Mouse (Mus musculus) liver, embryonic 13.5 days (tissue): ENCODE data around the gene Ndufb3. TPM values are rescaled to one million over a fixed set of nuclear protein-coding genes. Genes with fewer than 3 reads are reported as not detected.
"Not testable (repeated sequence)": the region's sequence is repeated elsewhere in the genome, so short reads cannot be mapped to it uniquely, and the experiment has no call there.

ENCODE experiments used
- ATAC-seq: fragments of 200-750 bp; cut with Nextera tagmentation; 2 replicates; pipeline ENCODE4 v1.8.0; 2017; ENCODE audit warnings: low read depth, mild to moderate bottlenecking, moderate number of reproducible peaks, moderate library complexity
- DNase-seq: peaks from one replicate; pipeline ENCODE4 v3.0.0; 2022
- H3K27ac ChIP-seq: fragments of 300-500 bp; sonication (generic); 2 replicates; pipeline ENCODE4 v1.5.1; 2015; ENCODE audit warnings: moderate library complexity, mild to moderate bottlenecking, inconsistent platforms
- H3K27me3 ChIP-seq: fragments of 300-500 bp; sonication (generic); 2 replicates; pipeline ENCODE4 v1.6.1; 2015; ENCODE audit warnings: mild to moderate bottlenecking, inconsistent platforms
- H3K36me3 ChIP-seq: fragments of 300-500 bp; sonication (generic); 2 replicates; pipeline ENCODE4 v1.6.1; 2015; ENCODE audit warnings: mild to moderate bottlenecking, inconsistent platforms
- H3K4me1 ChIP-seq: fragments of 300-500 bp; sonication (generic); replicated peaks from 2 replicates; pipeline ENCODE4 v1.6.1; 2015; ENCODE audit warnings: inconsistent platforms
- H3K4me2 ChIP-seq: fragments of 300-500 bp; sonication (generic); 2 replicates; pipeline ENCODE4 v1.6.1; 2015; ENCODE audit warnings: inconsistent platforms, mild to moderate bottlenecking, moderate library complexity
- H3K4me3 ChIP-seq: fragments of 300-500 bp; sonication (generic); replicated peaks from 2 replicates; pipeline ENCODE4 v1.5.1; 2015; ENCODE audit warnings: mild to moderate bottlenecking, inconsistent platforms
- H3K9ac ChIP-seq: fragments of 300-500 bp; sonication (generic); 2 replicates; pipeline ENCODE4 v1.6.1; 2015; ENCODE audit warnings: mild to moderate bottlenecking, inconsistent platforms
- H3K9me3 ChIP-seq: fragments of 300-500 bp; sonication (generic); replicated peaks from 2 replicates; pipeline ENCODE4 v1.6.1; 2016; ENCODE audit warnings: inconsistent platforms
- WGBS: fragments of 180-500 bp; shearing (Covaris S2); methylation state at CpG from one replicate; pipeline ENCODE4 v1.1.7; 2015; ENCODE audit not compliant: insufficient replicate concordance; 5-methylcytosine and 5-hydroxymethylcytosine counted together
- polyA plus RNA-seq: library from polyadenylated mRNA; unstranded; fragments of >200 nt; fragmentation: Nextera tagmentation; extraction: Ambion mirVana; gene quantifications from 2 replicates; pipeline ENCODE4 v1.2.1, GENCODE M21; 2015

Ndufb3 gene
- polyA plus RNA-seq = 127 and 129 TPM in 2 replicates

GRCm38 (mm10) chr1:58586171-58586997 lies at the start of gene Ndufb3, which contains the start of gene Fam126b:
Ndufb3 (plus strand) TSS chr1:58586384.
Fam126b (minus strand) TSS chr1:58586323.
- Histone ChIP-seq H3K4me2 (peak within 1 kb of the TSS; percentile 87), H3K4me1 (peaks cover 15% of the 10 kb centered on the region), H3K27ac (peak within 1 kb of the TSS; percentile 59), H3K4me3 (peak within 1 kb of the TSS; percentile 94), H3K9me3 (no peaks in the 10 kb centered on the region), H3K27me3 (no peaks in the 10 kb centered on the region), H3K9ac (peak within 1 kb of the TSS; percentile 92), H3K36me3 (peaks cover 5% of the 10 kb centered on the region)
- DNase-seq (peak; percentile 82), ATAC-seq (peak; percentile 99)
- WGBS = under 1% methylated on average over 41 of the region's 41 CpGs

GRCm38 (mm10) chr1:58541386-58541785 lies 44.8 kb upstream of the Ndufb3 start:
- Histone ChIP-seq H3K27me3 (no peaks in the 10 kb centered on the region), H3K27ac (no peak overlapping the region), H3K9me3 (no peaks in the 10 kb centered on the region), H3K4me3 (no peak overlapping the region), H3K36me3 (peaks cover 40% of the 10 kb centered on the region), H3K4me2 (no peak overlapping the region), H3K9ac (no peak overlapping the region), H3K4me1 (no peaks in the 10 kb centered on the region)
- WGBS = 75% methylated on average over 1 of the region's 1 CpGs
- no peak for ATAC-seq
- DNase-seq = no peak

GRCm38 (mm10) chr1:58560370-58560769 lies 25.8 kb upstream of the Ndufb3 start:
- not testable (repeated sequence) for H3K36me3 ChIP-seq, DNase-seq
- WGBS = 83% methylated on average over 6 of the region's 6 CpGs

GRCm38 (mm10) chr1:58562455-58562854 lies 23.7 kb upstream of the Ndufb3 start:
- Histone ChIP-seq H3K27ac (no peak overlapping the region), H3K9me3 (no peaks in the 10 kb centered on the region), H3K4me3 (no peak overlapping the region), H3K9ac (no peak overlapping the region), H3K4me1 (no peaks in the 10 kb centered on the region), H3K4me2 (no peak overlapping the region), H3K27me3 (no peaks in the 10 kb centered on the region), H3K36me3 (peaks cover 5% of the 10 kb centered on the region; the same call in 1 of the 2 replicates)
- ATAC-seq (no peak), DNase-seq (peak; percentile 8)
- 77% methylated on average over 1 of the region's 1 CpGs for WGBS

More at GRCm38 (mm10) chr1:58560370-58560769, 25.8 kb upstream of the Ndufb3 start:
- H3K9me3 ChIP-seq, H3K27me3 ChIP-seq, H3K4me2 ChIP-seq, H3K4me1 ChIP-seq, H3K27ac ChIP-seq, H3K9ac ChIP-seq, H3K4me3 ChIP-seq, ATAC-seq: not testable (repeated sequence)

GRCm38 (mm10) chr1:58564981-58565380 lies 21.2 kb upstream of the Ndufb3 start:
- 85% methylated on average over 5 of the region's 5 CpGs for WGBS

GRCm38 (mm10) chr1:58566621-58567020 lies 19.6 kb upstream of the Ndufb3 start:
- Histone ChIP-seq H3K27me3 (no peaks in the 10 kb centered on the region), H3K4me2 (no peak overlapping the region), H3K4me1 (peaks cover 15% of the 10 kb centered on the region), H3K9ac (no peak overlapping the region), H3K9me3 (no peaks in the 10 kb centered on the region), H3K4me3 (no peak overlapping the region), H3K27ac (no peak overlapping the region), H3K36me3 (peaks cover 5% of the 10 kb centered on the region; the same call in 1 of the 2 replicates)
- DNase-seq (no peak), ATAC-seq (no peak)

More at GRCm38 (mm10) chr1:58564981-58565380, 21.2 kb upstream of the Ndufb3 start:
- Histone ChIP-seq H3K4me2 (no peak overlapping the region), H3K27ac (no peak overlapping the region), H3K4me1 (peaks cover 9% of the 10 kb centered on the region), H3K36me3 (peaks cover 5% of the 10 kb centered on the region; the same call in 1 of the 2 replicates), H3K27me3 (no peaks in the 10 kb centered on the region), H3K9me3 (no peaks in the 10 kb centered on the region), H3K4me3 (no peak overlapping the region), H3K9ac (no peak overlapping the region)
- no peak for ATAC-seq
- DNase-seq = no peak

GRCm38 (mm10) chr1:58568456-58569130 lies 17.6 kb upstream of the Ndufb3 start:
- Histone ChIP-seq H3K4me3 (no peak overlapping the region), H3K4me2 (no peak overlapping the region), H3K27me3 (no peaks in the 10 kb centered on the region), H3K9me3 (no peaks in the 10 kb centered on the region), H3K4me1 (peaks cover 15% of the 10 kb centered on the region), H3K27ac (no peak overlapping the region), H3K36me3 (peaks cover 5% of the 10 kb centered on the region; the same call in 1 of the 2 replicates), H3K9ac (no peak overlapping the region)
- DNase-seq = no peak
- ATAC-seq = no peak

GRCm38 (mm10) chr1:58570437-58570836 lies 15.7 kb upstream of the Ndufb3 start:
- no peaks in the 10 kb centered on the region for H3K9me3 ChIP-seq
- 36% methylated on average over 4 of the region's 4 CpGs for WGBS
- peaks cover 15% of the 10 kb centered on the region for H3K4me1 ChIP-seq
- H3K9ac ChIP-seq = no peak overlapping the region
- H3K36me3 ChIP-seq = no peaks in the 10 kb centered on the region
- no peak overlapping the region for H3K4me2 ChIP-seq
- no peak for DNase-seq
- no peak overlapping the region for H3K4me3 ChIP-seq
- no peaks in the 10 kb centered on the region for H3K27me3 ChIP-seq
- ATAC-seq = no peak
- H3K27ac ChIP-seq = no peak overlapping the region

GRCm38 (mm10) chr1:58579179-58579578 lies 7.0 kb upstream of the Ndufb3 start:
- H3K27ac ChIP-seq = no peak overlapping the region
- 72% methylated on average over 2 of the region's 2 CpGs for WGBS
- no peaks in the 10 kb centered on the region for H3K27me3 ChIP-seq
- no peak overlapping the region for H3K4me3 ChIP-seq
- H3K9me3 ChIP-seq = no peaks in the 10 kb centered on the region
- no peak overlapping the region for H3K9ac ChIP-seq
- DNase-seq (peak; percentile 20), ATAC-seq (no peak)
- H3K36me3 ChIP-seq = no peaks in the 10 kb centered on the region
- H3K4me1 ChIP-seq = peaks cover 4% of the 10 kb centered on the region; the same call in 1 of the 2 replicates
- H3K4me2 ChIP-seq = no peak overlapping the region

- Histone ChIP-seq H3K36me3 (no peaks in the 10 kb centered on the region), H3K4me1 (peaks cover 15% of the 10 kb centered on the region), H3K4me3 (no peak overlapping the region), H3K9me3 (no peaks in the 10 kb centered on the region), H3K27ac (no peak overlapping the region), H3K27me3 (no peaks in the 10 kb centered on the region), H3K9ac (no peak overlapping the region), H3K4me2 (no peak overlapping the region)
- ATAC-seq (no peak), DNase-seq (no peak)
- WGBS = 60% methylated on average over 1 of the region's 1 CpGs
Measured at GRCm38 (mm10) chr1:58582611-58583010, 3.6 kb upstream of the Ndufb3 start.

GRCm38 (mm10) chr1:58584271-58584670 lies 1.9 kb upstream of the Ndufb3 start:
- Histone ChIP-seq H3K9ac (no peak overlapping the region), H3K36me3 (no peaks in the 10 kb centered on the region), H3K27ac (no peak overlapping the region), H3K4me1 (peaks cover 15% of the 10 kb centered on the region), H3K4me3 (no peak overlapping the region), H3K9me3 (no peaks in the 10 kb centered on the region), H3K4me2 (no peak overlapping the region), H3K27me3 (no peaks in the 10 kb centered on the region)
- ATAC-seq (no peak), DNase-seq (no peak)
- 55% methylated on average over 1 of the region's 1 CpGs for WGBS
